Mouse (Mus musculus) stomach, postnatal 0 days (tissue): ENCODE data around the gene Rbbp8nl. TPM values are rescaled to one million over a fixed set of nuclear protein-coding genes. Genes with fewer than 3 reads are reported as not detected.
A peak's percentile ranks its signal among the peaks of the same experiment; 100 is the strongest.

ENCODE experiments used
- ATAC-seq: fragments of 200-750 bp; cut with Nextera tagmentation; 2 replicates; pipeline ENCODE4 v1.8.0; 2017; ENCODE audit not compliant: low FRiP score, low TSS enrichment
- DNase-seq: peaks from one replicate; pipeline ENCODE4 v3.0.0-alpha.2; 2016; ENCODE audit warnings: low spot score
- H3K27ac ChIP-seq: fragments of 300-500 bp; sonication (generic); replicated peaks from 2 replicates; pipeline ENCODE4 v1.5.1; 2014; ENCODE audit warnings: mild to moderate bottlenecking, control low read depth
- H3K27me3 ChIP-seq: fragments of 300-500 bp; sonication (generic); 2 replicates; pipeline ENCODE4 v1.6.1; 2014; ENCODE audit warnings: low read length; ENCODE audit not compliant: control insufficient read depth, insufficient read depth
- H3K36me3 ChIP-seq: fragments of 300-500 bp; sonication (generic); 2 replicates; pipeline ENCODE4 v1.6.1; 2014; ENCODE audit warnings: low read length, mixed read lengths; ENCODE audit not compliant: control insufficient read depth, insufficient read depth
- H3K4me1 ChIP-seq: fragments of 300-500 bp; sonication (generic); replicated peaks from 2 replicates; pipeline ENCODE4 v1.6.1; 2014; ENCODE audit warnings: antibody characterized with exemption; ENCODE audit not compliant: control insufficient read depth, insufficient read depth
- H3K4me2 ChIP-seq: fragments of 300-500 bp; sonication (generic); replicated peaks from 2 replicates; pipeline ENCODE4 v1.6.1; 2014; ENCODE audit warnings: low read depth, mild to moderate bottlenecking, control low read depth, moderate library complexity
- H3K4me3 ChIP-seq: fragments of 300-500 bp; sonication (generic); 2 replicates; pipeline ENCODE4 v1.5.1; 2014; ENCODE audit warnings: low read depth, low read length, control low read depth
- H3K9ac ChIP-seq: fragments of 300-500 bp; sonication (generic); 2 replicates; pipeline ENCODE4 v1.6.1; 2014; ENCODE audit warnings: mild to moderate bottlenecking, low read length, control low read depth, mixed read lengths
- H3K9me3 ChIP-seq: fragments of 300-500 bp; sonication (generic); 2 replicates; pipeline ENCODE4 v1.6.1; 2016; ENCODE audit warnings: low read length; ENCODE audit not compliant: control insufficient read depth
- CTCF ChIP-seq: IDR thresholded peaks from 2 replicates; pipeline ENCODE4 v1.5.1; 2016; ENCODE audit warnings: antibody characterized with exemption, low read depth, mild to moderate bottlenecking, moderate library complexity
- EP300 ChIP-seq: optimal IDR thresholded peaks from 2 replicates; pipeline ENCODE3; 2016; ENCODE audit warnings: antibody characterized with exemption
- WGBS: fragments of 180-500 bp; shearing (Covaris S2); extraction: QIAGEN DNeasy Blood & Tissue Kit; methylation state at CpG from one replicate; pipeline ENCODE4 v1.1.7; 2014; 5-methylcytosine and 5-hydroxymethylcytosine counted together
- polyA plus RNA-seq: library from polyadenylated mRNA; unstranded; fragments of >200 nt; fragmentation: Nextera tagmentation; extraction: Ambion mirVana; gene quantifications from 2 replicates; pipeline ENCODE4 v1.2.1, GENCODE M21; 2015

Rbbp8nl gene
- polyA plus RNA-seq, 1 experiment from 2014 or later, result 1.2 TPM

GRCm38 (mm10) chr2:180273394-180274244, 16.1 kb downstream of the Rbbp8nl start, which contains the start of gene Cables2:
Gene Cables2 (minus strand): TSS chr2:180273496.
- ATAC-seq (peak; percentile 89), DNase-seq (peak; percentile 97)
- H3K36me3 ChIP-seq, result no peaks in the 10 kb centered on the region
- H3K4me2 ChIP-seq, result peak within 1 kb of the TSS; percentile 95
- 3% methylated on average over 59 of the region's 68 CpGs for WGBS
- H3K9ac ChIP-seq, result peak within 1 kb of the TSS; percentile 90
- TF ChIP-seq EP300, result no peak
- no peak for TF ChIP-seq CTCF
- peak within 1 kb of the TSS; percentile 82 for H3K4me3 ChIP-seq
- 0 out of 2 replicates have a peak, but pooled peaks cover 4% of the 10 kb centered on the region for H3K4me1 ChIP-seq
- H3K27me3 ChIP-seq, result no peaks in the 10 kb centered on the region
- H3K27ac ChIP-seq, result peak within 1 kb of the TSS; percentile 61
- no peaks in the 10 kb centered on the region for H3K9me3 ChIP-seq

- 0 out of 2 replicates have a peak, but pooled peaks cover 4% of the 10 kb centered on the region for H3K4me1 ChIP-seq
- peak overlapping the region; percentile 90 for H3K9ac ChIP-seq
- no peaks in the 10 kb centered on the region for H3K9me3 ChIP-seq
- peak overlapping the region; percentile 56; the same call in 1 of the 2 replicates for H3K27ac ChIP-seq
- no peaks in the 10 kb centered on the region for H3K36me3 ChIP-seq
- H3K4me2 ChIP-seq, result peak overlapping the region; percentile 95
- ATAC-seq, result no peak
- no peaks in the 10 kb centered on the region for H3K27me3 ChIP-seq
- peak overlapping the region; percentile 82 for H3K4me3 ChIP-seq
- DNase-seq, result no peak
- 1% methylated on average over 16 of the region's 37 CpGs for WGBS
- TF ChIP-seq EP300, result no peak
- TF ChIP-seq CTCF, result no peak
Measured at GRCm38 (mm10) chr2:180272884-180273321, 16.8 kb downstream of the Rbbp8nl start.

- Histone ChIP-seq H3K9me3 (no peaks in the 10 kb centered on the region), H3K4me2 (peak overlapping the region; percentile 95), H3K27ac (no peak overlapping the region), H3K36me3 (no peaks in the 10 kb centered on the region), H3K4me1 (0 out of 2 replicates have a peak, but pooled peaks cover 4% of the 10 kb centered on the region), H3K4me3 (no peak overlapping the region; the same call in 1 of the 2 replicates), H3K27me3 (no peaks in the 10 kb centered on the region), H3K9ac (peak overlapping the region; percentile 90)
- TF ChIP-seq EP300, result no peak
- no peak for TF ChIP-seq CTCF
- DNase-seq (no peak), ATAC-seq (no peak)
- 57% methylated on average over 5 of the region's 5 CpGs for WGBS
Measured at GRCm38 (mm10) chr2:180271804-180272395, 17.8 kb downstream of the Rbbp8nl start.

- TF ChIP-seq CTCF (no peak), EP300 (no peak)
- DNase-seq, result no peak
- no peak overlapping the region for H3K9ac ChIP-seq
Measured at GRCm38 (mm10) chr2:180270537-180271255, 19.0 kb downstream of the Rbbp8nl start.

GRCm38 (mm10) chr2:180269329-180269728, 20.4 kb downstream of the Rbbp8nl start:
- H3K9ac ChIP-seq, result no peak overlapping the region
- 91% methylated on average over 10 of the region's 10 CpGs for WGBS
- H3K27ac ChIP-seq, result no peak overlapping the region
- no peak overlapping the region for H3K4me3 ChIP-seq
- 0 out of 2 replicates have a peak, but pooled peaks cover 4% of the 10 kb centered on the region for H3K4me1 ChIP-seq
- TF ChIP-seq EP300 (no peak), CTCF (no peak)
- no peaks in the 10 kb centered on the region for H3K27me3 ChIP-seq
- ATAC-seq (no peak), DNase-seq (no peak)
- H3K36me3 ChIP-seq, result 0 out of 2 replicates have a peak, but pooled peaks cover 2% of the 10 kb centered on the region
- no peaks in the 10 kb centered on the region for H3K9me3 ChIP-seq
- H3K4me2 ChIP-seq, result no peak overlapping the region

More at GRCm38 (mm10) chr2:180270537-180271255, 19.0 kb downstream of the Rbbp8nl start:
- Histone ChIP-seq H3K36me3 (0 out of 2 replicates have a peak, but pooled peaks cover 2% of the 10 kb centered on the region), H3K27me3 (no peaks in the 10 kb centered on the region), H3K27ac (no peak overlapping the region), H3K9me3 (no peaks in the 10 kb centered on the region), H3K4me1 (0 out of 2 replicates have a peak, but pooled peaks cover 4% of the 10 kb centered on the region), H3K4me2 (no peak overlapping the region), H3K4me3 (no peak overlapping the region)
- ATAC-seq, result no peak
- 69% methylated on average over 7 of the region's 7 CpGs for WGBS
